Mouse (Mus musculus) brain, embryonic 14.5 days (tissue): ENCODE measurements around the gene Oxct1.

Source experiments
- CTCF ChIP-seq: fragments of 200-500 bp; IDR thresholded peaks from 2 replicates; pipeline ENCODE4 v1.5.1; 2012; ENCODE audit warnings: inconsistent platforms, mild to moderate bottlenecking, moderate library complexity, borderline replicate concordance; ENCODE audit not compliant: insufficient read depth, insufficient read length; ENCODE audit errors: extremely low read depth
- POLR2A ChIP-seq: fragments of 200-500 bp; IDR thresholded peaks from 2 replicates; pipeline ENCODE4 v1.6.1; 2012; ENCODE audit warnings: mild to moderate bottlenecking, inconsistent platforms, borderline replicate concordance; ENCODE audit not compliant: poor library complexity, insufficient read depth, insufficient read length, severe bottlenecking; ENCODE audit errors: extremely low read depth

DNA sequence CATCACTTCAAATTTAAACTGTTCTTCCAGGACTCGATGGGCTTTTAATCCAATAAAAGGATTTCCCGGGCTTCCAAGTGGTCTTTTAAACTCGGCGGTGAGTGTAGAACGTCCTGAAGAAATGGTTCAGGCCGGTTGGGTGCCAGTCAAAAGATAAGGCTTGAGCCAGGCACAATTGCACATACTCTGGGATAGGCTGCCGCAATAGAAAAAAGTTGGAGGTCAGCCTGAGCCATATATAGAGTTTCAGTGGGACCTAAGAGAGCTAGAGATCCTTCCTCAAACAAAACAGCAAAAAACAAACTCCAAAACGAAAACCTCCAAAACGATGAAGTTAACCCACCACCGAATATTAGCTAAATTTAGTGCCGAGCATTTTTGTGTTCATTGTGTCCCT lies 677 bp upstream of the Oxct1 start:
- no peak for TF ChIP-seq POLR2A
- no peak for TF ChIP-seq CTCF
